Mouse (Mus musculus): ENCODE measurements around the gene Cdc42ep5. TPM values are rescaled to one million over a fixed set of nuclear protein-coding genes. Genes with fewer than 3 reads are reported as not detected.

Gene Cdc42ep5
- polyA plus RNA-seq, 1 experiment from 2014 or later: 17.7 TPM

GRCm38 (mm10) chr7:4151241-4151640, 13.4 kb downstream of the Cdc42ep5 start:
- H3K4me2 ChIP-seq (replicated peaks): peak overlapping the region; percentile 89
- H3K9ac ChIP-seq (replicated peaks): no peak overlapping the region
- WGBS: 15% methylated on average over 22 of the region's 22 CpGs
- ATAC-seq (ENCODE audit: low FRiP score, low read depth): no peak
- H3K9me3 ChIP-seq: no peaks in the 10 kb centered on the region
- 0 out of 2 replicates have a peak overlapping the region, but pooled peaks have one; percentile 72 for H3K4me3 ChIP-seq
- peaks cover 35% of the 10 kb centered on the region for H3K27me3 ChIP-seq
- H3K4me1 ChIP-seq: peaks cover 25% of the 10 kb centered on the region
- peaks cover 20% of the 10 kb centered on the region for H3K36me3 ChIP-seq
- H3K27ac ChIP-seq (replicated peaks): no peak overlapping the region

- Histone ChIP-seq H3K27ac (replicated peaks) (no peak overlapping the region), H3K9me3 (no peaks in the 10 kb centered on the region), H3K27me3 (peaks cover 35% of the 10 kb centered on the region), H3K4me3 (peak overlapping the region; percentile 72), H3K4me2 (replicated peaks) (peak overlapping the region; percentile 89), H3K36me3 (peaks cover 24% of the 10 kb centered on the region), H3K4me1 (peaks cover 25% of the 10 kb centered on the region), H3K9ac (replicated peaks) (no peak overlapping the region)
- 7% methylated on average over 14 of the region's 14 CpGs for WGBS
- ATAC-seq (ENCODE audit: low FRiP score, low read depth): no peak
Measured at GRCm38 (mm10) chr7:4150811-4151221, 13.8 kb downstream of the Cdc42ep5 start.

- ATAC-seq (ENCODE audit: low FRiP score, low read depth): peak; percentile 45; the same call in 1 of the 2 replicates
Measured at GRCm38 (mm10) chr7:4150059-4150541, 14.6 kb downstream of the Cdc42ep5 start, which contains the start of gene Leng9. Gene Leng9 (minus strand): TSS chr7:4150374.

GRCm38 (mm10) chr7:4149209-4150054, 15.2 kb downstream of the Cdc42ep5 start:
- Histone ChIP-seq H3K4me1 (peaks cover 25% of the 10 kb centered on the region), H3K4me3 (peak overlapping the region; percentile 72), H3K9me3 (no peaks in the 10 kb centered on the region), H3K36me3 (peaks cover 38% of the 10 kb centered on the region), H3K4me2 (replicated peaks) (peak overlapping the region; percentile 89), H3K27ac (replicated peaks) (peak overlapping the region; percentile 80), H3K9ac (replicated peaks) (peak overlapping the region; percentile 76), H3K27me3 (peaks cover 35% of the 10 kb centered on the region)
- peak; percentile 73 for ATAC-seq (ENCODE audit: low FRiP score, low read depth)
- WGBS: under 1% methylated on average over 64 of the region's 64 CpGs

More at GRCm38 (mm10) chr7:4150059-4150541, 14.6 kb downstream of the Cdc42ep5 start, which contains the start of gene Leng9:
- Histone ChIP-seq H3K27me3 (peaks cover 35% of the 10 kb centered on the region), H3K36me3 (peaks cover 32% of the 10 kb centered on the region), H3K9me3 (no peaks in the 10 kb centered on the region), H3K4me2 (replicated peaks) (peak within 1 kb of the TSS; percentile 89), H3K27ac (replicated peaks) (peak within 1 kb of the TSS; percentile 80), H3K4me1 (peaks cover 25% of the 10 kb centered on the region), H3K4me3 (peak within 1 kb of the TSS; percentile 72), H3K9ac (replicated peaks) (peak within 1 kb of the TSS; percentile 76)
- WGBS: 1% methylated on average over 14 of the region's 14 CpGs

GRCm38 (mm10) chr7:4148341-4149208, 16.1 kb downstream of the Cdc42ep5 start:
- H3K9me3 ChIP-seq: no peaks in the 10 kb centered on the region
- 27% methylated on average over 18 of the region's 18 CpGs for WGBS
- H3K27ac ChIP-seq (replicated peaks): peak overlapping the region; percentile 80
- H3K4me3 ChIP-seq: peak overlapping the region; percentile 72
- peak overlapping the region; percentile 89 for H3K4me2 ChIP-seq (replicated peaks)
- peaks cover 47% of the 10 kb centered on the region for H3K36me3 ChIP-seq
- H3K4me1 ChIP-seq: peaks cover 25% of the 10 kb centered on the region
- H3K9ac ChIP-seq (replicated peaks): peak overlapping the region; percentile 76
- peaks cover 31% of the 10 kb centered on the region for H3K27me3 ChIP-seq
- peak; percentile 2 for ATAC-seq (ENCODE audit: low FRiP score, low read depth)

GRCm38 (mm10) chr7:4147836-4148235, 16.8 kb downstream of the Cdc42ep5 start:
- peaks cover 29% of the 10 kb centered on the region for H3K27me3 ChIP-seq
- ATAC-seq (ENCODE audit: low FRiP score, low read depth): no peak
- H3K9me3 ChIP-seq: no peaks in the 10 kb centered on the region
- H3K9ac ChIP-seq (replicated peaks): no peak overlapping the region
- peaks cover 25% of the 10 kb centered on the region for H3K4me1 ChIP-seq
- peaks cover 54% of the 10 kb centered on the region for H3K36me3 ChIP-seq
- no peak overlapping the region for H3K27ac ChIP-seq (replicated peaks)
- WGBS: 85% methylated on average over 4 of the region's 4 CpGs
- peak overlapping the region; percentile 89; the same call in 1 of the 2 replicates for H3K4me2 ChIP-seq (replicated peaks)
- no peak overlapping the region for H3K4me3 ChIP-seq

GRCm38 (mm10) chr7:4147371-4147770, 17.3 kb downstream of the Cdc42ep5 start:
- WGBS: 89% methylated on average over 18 of the region's 20 CpGs
- Histone ChIP-seq H3K4me3 (no peak overlapping the region), H3K27ac (replicated peaks) (no peak overlapping the region), H3K27me3 (peaks cover 25% of the 10 kb centered on the region), H3K4me1 (peaks cover 25% of the 10 kb centered on the region), H3K9ac (replicated peaks) (no peak overlapping the region), H3K4me2 (replicated peaks) (no peak overlapping the region), H3K9me3 (no peaks in the 10 kb centered on the region), H3K36me3 (peaks cover 59% of the 10 kb centered on the region)
- no peak for ATAC-seq (ENCODE audit: low FRiP score, low read depth)

- H3K9me3 ChIP-seq: no peaks in the 10 kb centered on the region
- no peak for ATAC-seq (ENCODE audit: low FRiP score, low read depth)
- WGBS: 92% methylated on average over 23 of the region's 23 CpGs
- H3K9ac ChIP-seq (replicated peaks): no peak overlapping the region
- peaks cover 67% of the 10 kb centered on the region for H3K36me3 ChIP-seq
- no peak overlapping the region for H3K27ac ChIP-seq (replicated peaks)
- no peak overlapping the region for H3K4me3 ChIP-seq
- no peak overlapping the region for H3K4me2 ChIP-seq (replicated peaks)
- peaks cover 23% of the 10 kb centered on the region for H3K4me1 ChIP-seq
- H3K27me3 ChIP-seq: peaks cover 16% of the 10 kb centered on the region
Measured at GRCm38 (mm10) chr7:4146241-4147180, 18.1 kb downstream of the Cdc42ep5 start.

- H3K4me1 ChIP-seq: peaks cover 17% of the 10 kb centered on the region
- peaks cover 76% of the 10 kb centered on the region for H3K36me3 ChIP-seq
- H3K4me2 ChIP-seq (replicated peaks): no peak overlapping the region
- H3K4me3 ChIP-seq: no peak overlapping the region
- H3K9ac ChIP-seq (replicated peaks): no peak overlapping the region
- no peak overlapping the region for H3K27ac ChIP-seq (replicated peaks)
- H3K27me3 ChIP-seq: peaks cover 8% of the 10 kb centered on the region
- ATAC-seq (ENCODE audit: low FRiP score, low read depth): no peak
- 74% methylated on average over 6 of the region's 6 CpGs for WGBS
- H3K9me3 ChIP-seq: no peaks in the 10 kb centered on the region
Measured at GRCm38 (mm10) chr7:4145552-4146190, 19.0 kb downstream of the Cdc42ep5 start.

- Histone ChIP-seq H3K4me2 (replicated peaks) (no peak overlapping the region), H3K9me3 (no peaks in the 10 kb centered on the region), H3K4me1 (peaks cover 13% of the 10 kb centered on the region), H3K27me3 (peaks cover under 1% of the 10 kb centered on the region), H3K27ac (replicated peaks) (no peak overlapping the region), H3K4me3 (no peak overlapping the region), H3K36me3 (peaks cover 83% of the 10 kb centered on the region), H3K9ac (replicated peaks) (no peak overlapping the region)
- 97% methylated on average over 20 of the region's 20 CpGs for WGBS
- ATAC-seq (ENCODE audit: low FRiP score, low read depth): no peak
Measured at GRCm38 (mm10) chr7:4144766-4145551, 19.7 kb downstream of the Cdc42ep5 start.
